Mouse (Mus musculus) v-Abl transformed pro-B cells (cell line): ENCODE measurements at regions not wholly inside any gene's neighbourhood (a gene's known extent, or its start where the extent isn't known, plus 50 kb on each side); places are given as distances from the start of the nearest gene placed in this dataset.

Experiments used
- in situ Hi-C, 2 experiments: fragments of 400-800 bp; cut with MboI; formaldehyde crosslinking; loops; one replicate each; pipeline ENCODE4 v1.15.1; 2025; ENCODE audit not compliant: unreplicated experiment in 2 of 2

GRCm38 (mm10) chr7:70032857-70033256, 333.7 kb downstream of the Nr2f2 start:
- in situ Hi-C loops: no loop called here

- in situ Hi-C loops: no loop called here
Observed at GRCm38 (mm10) chr7:70029311-70029710, 337.2 kb downstream of the Nr2f2 start.

GRCm38 (mm10) chr7:70025527-70025926, 341.0 kb downstream of the Nr2f2 start:
- in situ Hi-C loops: no loop called here

GRCm38 (mm10) chr7:70016611-70017010, 349.9 kb downstream of the Nr2f2 start:
- in situ Hi-C loops: no loop called here

GRCm38 (mm10) chr7:70003200-70003986, 363.1 kb downstream of the Nr2f2 start:
- in situ Hi-C loops: no loop called here

GRCm38 (mm10) chr7:69998756-69999155, 367.8 kb downstream of the Nr2f2 start:
- in situ Hi-C loops: no loop called here

- in situ Hi-C loops: no loop called here
Observed at GRCm38 (mm10) chr7:69994540-69995303, 371.8 kb downstream of the Nr2f2 start.

GRCm38 (mm10) chr7:69992383-69993327, 373.9 kb downstream of the Nr2f2 start:
- in situ Hi-C loops: no loop called here

GRCm38 (mm10) chr7:69991982-69992381, 374.6 kb downstream of the Nr2f2 start:
- in situ Hi-C loops: no loop called here

- in situ Hi-C loops: no loop called here
Observed at GRCm38 (mm10) chr7:69988704-69989103, 377.8 kb downstream of the Nr2f2 start.

- in situ Hi-C loops: no loop called here
Observed at GRCm38 (mm10) chr7:69981301-69981700, 385.2 kb downstream of the Nr2f2 start.

- in situ Hi-C loops: no loop called here
Observed at GRCm38 (mm10) chr7:69976369-69976768, 390.2 kb downstream of the Nr2f2 start.

- in situ Hi-C loops: no loop called here
Observed at GRCm38 (mm10) chr7:69964002-69964401, 402.5 kb downstream of the Nr2f2 start.

GRCm38 (mm10) chr7:69950221-69950670, 416.3 kb downstream of the Nr2f2 start:
- in situ Hi-C loops: no loop called here

- in situ Hi-C loops: no loop called here
Observed at GRCm38 (mm10) chr7:69949647-69950121, 416.9 kb downstream of the Nr2f2 start.

GRCm38 (mm10) chr7:69946396-69946795, 420.1 kb downstream of the Nr2f2 start:
- in situ Hi-C loops: no loop called here

GRCm38 (mm10) chr7:69941881-69942280, 424.7 kb downstream of the Nr2f2 start:
- in situ Hi-C loops: no loop called here

GRCm38 (mm10) chr7:69925261-69925660, 441.3 kb downstream of the Nr2f2 start:
- in situ Hi-C loops: no loop called here

GRCm38 (mm10) chr7:69924551-69924950, 442.0 kb downstream of the Nr2f2 start:
- in situ Hi-C loops: no loop called here

GRCm38 (mm10) chr7:69911760-69912159, 454.8 kb downstream of the Nr2f2 start:
- in situ Hi-C loops: no loop called here
